Mouse (Mus musculus) megakaryocyte, adult 5-6 weeks (primary cell): ENCODE results near the gene Snrnp27. TPM values are rescaled to one million over a fixed set of nuclear protein-coding genes. Genes with fewer than 3 reads are reported as not detected.

Experiments
- ATAC-seq: 2 replicates; pipeline ENCODE4 v1.8.0; 2016; ENCODE audit warnings: mild to moderate bottlenecking, inconsistent platforms; ENCODE audit not compliant: poor library complexity, severe bottlenecking
- total RNA-seq, 2 experiments: library from RNA; stranded (forward) in 1 of 2; stranded (reverse) in 1 of 2; fragments of 153-499, 151-499 nt in 1 of 2; fragments of 221-1000, 200-1000 nt in 1 of 2; gene quantifications; 2 replicates each; pipeline versions ENCODE4 v1.2.3 to v1.2.4; 2015 to 2017

Snrnp27 gene
- total RNA-seq, 2 experiments from 2014 or later, result 81.4 to 101 TPM

GRCm38 (mm10) chr6:86665560-86666307 is 18.6 kb downstream of the Snrnp27 start:
- ATAC-seq, result 0 out of 2 replicates have a peak, but pooled peaks have one; percentile 8

GRCm38 (mm10) chr6:86665076-86665475 is 19.2 kb downstream of the Snrnp27 start:
- no peak for ATAC-seq

- peak; percentile 25 for ATAC-seq
Measured at GRCm38 (mm10) chr6:86660161-86660877, 24.0 kb downstream of the Snrnp27 start.

DNA sequence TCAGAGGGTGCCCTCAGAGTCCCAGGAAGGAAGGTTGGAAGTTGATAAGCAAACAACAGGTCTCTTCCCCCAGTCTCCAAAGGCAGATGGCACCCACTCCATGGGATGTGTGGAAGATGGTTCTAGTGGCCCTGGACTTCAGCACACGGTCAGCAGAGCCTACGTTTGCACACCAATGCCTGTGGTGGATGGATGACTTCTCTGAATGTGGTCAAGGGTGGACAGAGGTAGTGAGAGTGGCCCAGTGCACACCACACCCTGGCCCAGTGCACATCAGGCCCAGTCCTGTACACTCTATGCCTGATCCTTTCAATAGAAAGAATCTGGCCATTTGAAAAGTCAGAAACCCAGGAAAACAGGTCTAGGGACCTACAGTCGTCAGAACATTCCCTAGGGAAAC is 25.8 kb downstream of the Snrnp27 start:
- no peak for ATAC-seq

GRCm38 (mm10) chr6:86654270-86654916 is 29.9 kb downstream of the Snrnp27 start:
- ATAC-seq, result peak; percentile 40

DNA sequence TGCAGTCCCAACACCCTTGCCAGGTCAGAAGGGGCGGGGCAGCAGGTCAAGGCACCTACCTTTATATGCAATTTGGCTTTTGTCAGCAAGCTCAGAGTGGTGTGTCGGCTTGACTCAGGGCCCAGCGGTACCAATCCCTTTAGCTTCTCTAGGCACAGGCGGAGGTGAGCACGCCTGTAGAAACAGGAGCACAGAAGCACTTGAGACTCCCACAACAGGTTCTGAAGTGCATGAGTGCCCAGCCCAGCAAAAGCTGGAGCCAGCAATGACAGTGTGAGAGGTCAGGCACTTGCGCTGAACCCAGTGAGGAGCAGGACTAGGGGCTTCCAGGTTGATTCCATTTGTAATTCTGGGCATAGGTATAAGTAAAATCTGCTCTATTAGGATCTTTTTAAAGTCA is 31.3 kb downstream of the Snrnp27 start:
- no peak for ATAC-seq

GRCm38 (mm10) chr6:86646143-86646542 is 38.2 kb downstream of the Snrnp27 start:
- ATAC-seq, result no peak

DNA sequence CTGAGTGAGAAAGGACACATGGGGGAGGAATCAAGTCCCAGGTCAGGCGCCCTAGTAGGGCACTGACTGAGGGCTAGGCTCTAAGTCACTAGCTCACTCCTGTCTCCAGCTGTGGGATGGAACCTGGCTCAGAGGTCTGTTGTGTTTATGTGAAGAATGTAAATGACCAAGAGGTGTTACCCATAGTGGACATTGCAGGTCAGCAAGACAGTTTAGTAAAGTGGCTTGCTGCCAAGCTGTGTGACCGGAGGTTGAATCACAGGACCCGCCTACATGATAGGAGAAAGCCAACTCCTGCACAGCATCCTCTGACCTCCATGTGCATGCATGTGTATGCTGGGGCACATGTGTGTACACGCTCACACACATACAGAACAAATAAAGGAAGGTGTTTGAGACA is 38.8 kb downstream of the Snrnp27 start:
- peak; percentile 35; the same call in 1 of the 2 replicates for ATAC-seq

DNA sequence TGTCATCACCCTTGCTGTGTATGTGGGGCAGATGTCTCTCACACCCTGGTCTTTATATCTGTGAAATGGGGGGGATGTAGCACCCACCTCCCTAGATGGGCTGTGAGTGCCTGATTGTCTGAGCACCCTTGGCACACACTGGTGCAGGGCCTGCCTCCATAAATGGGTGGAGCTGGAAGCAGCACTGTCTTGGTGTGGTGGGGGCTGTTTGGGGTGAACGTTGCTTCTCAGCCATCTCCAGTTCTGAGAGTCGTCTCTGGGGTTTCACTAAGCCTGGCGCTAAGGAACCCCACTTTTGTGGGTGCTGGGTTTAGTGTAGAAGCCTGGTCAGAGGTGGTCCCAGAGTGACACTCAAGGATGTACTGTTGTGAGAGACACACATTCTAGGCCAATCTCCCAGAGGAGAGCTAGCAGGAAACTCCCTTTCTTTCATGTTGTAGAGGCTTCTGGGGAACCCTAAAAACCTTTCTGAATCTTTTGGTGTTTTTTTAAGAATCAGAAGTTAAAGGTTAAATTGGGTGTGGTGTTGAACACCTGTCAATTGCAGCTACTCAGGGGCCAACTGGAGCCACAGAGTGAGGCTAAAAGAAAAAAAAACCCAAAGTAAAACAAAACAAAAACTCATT is 39.4 kb downstream of the Snrnp27 start:
- ATAC-seq, result no peak

- no peak for ATAC-seq
Measured at GRCm38 (mm10) chr6:86641716-86642115, 42.6 kb downstream of the Snrnp27 start.

- no peak for ATAC-seq
Measured at GRCm38 (mm10) chr6:86640776-86641175, 43.5 kb downstream of the Snrnp27 start.

DNA sequence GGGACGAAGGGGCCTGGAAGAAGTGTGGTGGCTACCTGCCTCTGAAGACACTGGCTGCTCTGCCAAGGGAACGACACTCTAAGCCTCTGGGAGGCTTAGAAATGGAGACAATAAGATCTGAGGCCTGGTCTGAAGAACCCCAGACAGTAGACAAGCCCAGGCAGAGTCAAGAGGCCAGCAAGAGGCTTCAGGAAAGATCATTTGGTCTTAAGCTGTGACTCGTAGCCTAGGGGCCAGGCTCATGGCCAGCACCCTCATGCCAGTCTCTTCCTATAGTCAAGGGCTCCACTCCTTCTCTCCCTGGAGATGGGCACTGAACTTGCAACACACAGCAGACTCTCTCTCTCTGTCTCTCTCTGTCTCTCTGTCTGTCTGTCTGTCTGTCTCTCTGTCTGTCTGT is 44.2 kb downstream of the Snrnp27 start:
- ATAC-seq, result no peak

DNA sequence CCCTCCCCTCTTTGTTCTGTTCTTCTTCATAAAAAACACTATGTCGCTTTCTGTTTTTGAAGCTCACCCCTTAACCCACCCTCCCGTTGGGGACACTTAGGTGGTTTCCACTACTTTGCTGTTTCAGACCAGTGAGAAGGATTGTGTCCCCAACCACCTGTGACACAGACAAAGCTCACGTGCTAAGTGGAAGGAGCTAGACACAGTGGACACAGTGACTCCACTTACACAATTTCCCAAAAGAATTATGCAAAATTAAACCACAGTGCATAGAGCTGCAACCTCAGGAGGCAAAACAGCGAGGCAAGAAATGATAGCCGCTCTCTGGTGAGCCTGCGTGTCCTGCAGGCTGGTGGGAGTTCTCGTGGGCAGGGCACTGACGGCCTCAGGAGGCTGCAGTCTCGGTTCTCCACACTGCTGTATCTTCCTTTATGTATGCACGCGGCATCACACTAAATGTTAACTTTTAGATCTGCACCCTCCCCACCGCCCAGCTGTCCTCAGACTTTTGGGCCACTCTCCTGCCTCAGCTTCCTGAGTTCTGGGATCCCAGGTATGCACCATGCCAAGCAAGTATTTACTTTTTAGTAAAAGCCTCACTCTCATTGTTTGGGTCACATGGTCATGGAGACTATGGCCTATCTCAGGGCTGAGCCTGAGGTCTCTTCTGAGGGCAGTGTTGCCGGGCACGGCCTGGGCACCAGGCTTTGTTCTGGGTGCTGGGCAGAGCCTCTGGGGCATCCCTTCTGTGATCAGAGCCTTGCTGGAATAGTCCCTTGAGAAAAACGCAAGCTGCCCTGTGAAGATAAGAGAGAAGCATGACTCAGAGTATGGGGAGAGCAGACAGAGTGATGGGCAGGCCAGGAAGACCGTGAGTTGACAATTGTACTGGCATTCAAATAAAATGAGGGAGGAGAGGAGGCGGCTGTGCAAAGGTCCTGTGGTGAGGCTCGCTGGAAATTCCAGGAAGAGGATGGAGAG is 44.9 kb downstream of the Snrnp27 start:
- peak; percentile 78 for ATAC-seq

DNA sequence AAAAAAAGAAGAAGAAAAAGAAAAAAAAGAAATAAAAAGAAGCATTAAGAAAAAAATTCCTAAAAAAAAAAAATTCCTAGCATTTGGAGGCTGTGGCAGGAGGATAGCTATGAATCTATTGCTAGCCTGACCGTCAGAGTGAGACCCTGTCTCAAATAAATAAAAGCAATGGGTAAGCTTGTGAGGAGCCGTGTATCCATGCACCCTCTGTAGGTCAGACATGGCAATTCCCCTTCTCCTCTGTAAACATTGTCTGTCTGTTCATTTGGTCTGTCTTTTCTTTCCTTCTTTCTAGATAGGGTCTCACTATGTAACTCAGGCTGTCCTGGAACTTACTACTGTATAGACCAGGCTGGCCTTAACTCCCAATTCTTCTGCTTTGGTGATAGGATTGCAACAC is 45.9 kb downstream of the Snrnp27 start:
- ATAC-seq, result no peak

DNA sequence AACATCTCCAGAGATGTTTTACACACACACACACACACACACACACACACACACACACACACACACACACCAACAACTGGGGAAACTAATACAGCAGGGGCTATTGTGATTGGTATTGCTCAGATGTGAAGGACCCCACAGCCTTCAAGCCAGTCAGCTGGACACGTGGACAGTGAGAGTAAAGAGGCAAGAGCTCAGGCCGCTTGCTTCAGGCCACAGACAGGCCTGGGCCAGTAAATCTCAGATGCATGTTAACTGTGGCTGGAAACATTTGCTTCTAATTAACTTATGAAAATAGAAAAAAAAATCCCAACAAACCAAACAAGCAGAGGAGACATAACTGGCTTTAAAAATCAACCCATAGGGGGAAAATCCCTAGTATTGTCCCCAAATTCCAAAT is 46.5 kb downstream of the Snrnp27 start:
- no peak for ATAC-seq

GRCm38 (mm10) chr6:86637171-86637835 is 47.0 kb downstream of the Snrnp27 start:
- ATAC-seq, result no peak

DNA sequence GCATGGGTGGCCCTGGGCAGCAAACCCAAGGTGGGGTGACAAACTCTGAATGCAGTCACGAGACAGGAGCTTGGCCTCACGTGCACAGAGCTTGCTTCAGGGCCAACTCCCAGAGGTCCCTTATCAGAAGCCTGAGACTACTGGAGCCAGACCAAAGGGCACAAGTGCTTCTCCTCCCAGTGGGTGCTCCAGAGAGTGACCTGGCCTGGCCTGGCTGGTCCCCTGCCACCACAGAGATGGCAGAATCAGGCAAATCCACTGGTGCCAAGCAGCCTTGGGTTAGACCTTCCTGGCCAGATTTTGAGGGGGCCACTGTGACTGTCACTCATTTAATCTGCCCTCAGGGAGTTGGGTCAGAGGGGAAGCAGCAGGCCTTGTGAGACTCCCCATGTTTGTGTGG is 47.8 kb downstream of the Snrnp27 start:
- no peak for ATAC-seq

DNA sequence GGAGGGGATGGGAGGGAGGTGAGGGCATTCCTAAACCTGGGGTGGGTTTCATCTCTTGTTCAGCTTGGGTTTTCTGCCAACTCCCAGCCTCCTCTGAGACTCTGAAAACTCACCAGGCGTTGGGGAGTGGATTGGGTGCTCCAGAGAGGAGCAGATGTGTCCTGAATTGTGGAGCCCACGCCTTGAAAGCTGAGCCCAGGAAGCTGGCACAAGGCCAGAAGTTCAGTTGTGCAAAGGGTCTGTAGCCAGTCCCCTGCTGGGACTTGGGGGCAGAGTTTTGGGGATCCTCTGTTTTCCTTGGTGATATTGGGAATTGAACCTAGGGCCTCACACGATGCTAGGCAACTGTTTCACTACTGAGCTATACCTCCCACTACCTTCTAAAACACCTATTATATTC is 54.2 kb downstream of the Snrnp27 start:
- no peak for ATAC-seq

- ATAC-seq, result peak; percentile 90
Measured at GRCm38 (mm10) chr6:86627946-86628345, 56.4 kb downstream of the Snrnp27 start, which contains the start of gene Asprv1. Gene Asprv1, plus strand, starts transcription at chr6:86628164.
